Mouse (Mus musculus) MN1 (cell line): ENCODE data around the gene Gm13287.
"Not testable (repeated sequence)": the region's sequence is repeated elsewhere in the genome, so short reads cannot be mapped to it uniquely, and the experiment has no call there.

Source experiments
- DNase-seq: peaks from one replicate; pipeline ENCODE4 v3.0.0-alpha.2; 2016; ENCODE audit warnings: low spot score

Gm13287 gene

GRCm38 (mm10) chr4:88802954-88803353 lies at the start of gene Gm13287:
TSS of gene Gm13287 (plus strand) at chr4:88803254.
- DNase-seq: not testable (repeated sequence)

DNA sequence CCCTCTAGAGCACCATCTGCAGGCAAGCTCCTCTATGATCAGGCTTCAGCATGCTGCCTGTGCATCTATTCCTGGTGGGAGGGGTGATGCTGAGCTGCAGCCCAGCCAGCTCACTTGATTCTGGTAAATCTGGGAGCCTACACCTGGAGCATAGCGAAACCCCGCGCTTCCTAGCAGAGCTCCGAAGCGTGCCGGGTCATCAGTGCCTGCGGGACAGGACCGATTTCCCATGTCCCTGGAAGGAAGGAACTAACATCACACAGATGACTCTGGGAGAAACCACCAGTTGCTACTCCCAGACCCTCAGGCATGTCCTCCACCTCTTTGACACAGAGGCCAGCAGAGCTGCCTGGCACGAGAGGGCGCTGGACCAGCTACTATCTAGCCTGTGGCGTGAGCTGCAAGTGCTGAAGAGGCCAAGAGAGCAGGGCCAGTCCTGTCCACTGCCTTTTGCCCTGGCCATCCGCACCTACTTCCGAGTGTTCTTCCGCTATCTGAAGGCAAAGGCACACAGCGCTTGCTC lies 48.2 kb upstream of the Gm13287 start, which contains the start of gene Gm13271:
Gene Gm13271, plus strand, starts transcription at position 51 of the 523 bp plus-strand sequence.
- DNase-seq: not testable (repeated sequence)

- DNase-seq: peak; percentile 14
Measured at GRCm38 (mm10) chr4:88756581-88757513, 46.2 kb upstream of the Gm13287 start.

DNA sequence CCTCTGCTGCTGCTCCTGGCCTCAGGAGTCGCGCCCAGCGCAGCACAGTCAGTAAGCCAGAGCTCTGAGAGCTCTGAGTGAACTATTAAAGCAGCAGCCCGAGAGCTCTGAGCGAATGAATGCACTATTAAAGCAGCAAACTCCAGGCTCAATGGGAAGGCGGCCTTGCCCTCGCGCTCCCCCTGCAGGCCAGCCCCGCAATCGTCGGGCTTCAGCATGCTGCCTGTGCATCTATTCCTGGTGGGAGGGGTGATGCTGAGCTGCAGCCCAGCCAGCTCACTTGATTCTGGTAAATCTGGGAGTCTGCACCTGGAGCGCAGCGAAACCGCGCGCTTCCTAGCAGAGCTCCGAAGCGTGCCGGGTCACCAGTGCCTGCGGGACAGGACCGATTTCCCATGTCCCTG lies 45.4 kb upstream of the Gm13287 start:
- peak; percentile 91 for DNase-seq

DNA sequence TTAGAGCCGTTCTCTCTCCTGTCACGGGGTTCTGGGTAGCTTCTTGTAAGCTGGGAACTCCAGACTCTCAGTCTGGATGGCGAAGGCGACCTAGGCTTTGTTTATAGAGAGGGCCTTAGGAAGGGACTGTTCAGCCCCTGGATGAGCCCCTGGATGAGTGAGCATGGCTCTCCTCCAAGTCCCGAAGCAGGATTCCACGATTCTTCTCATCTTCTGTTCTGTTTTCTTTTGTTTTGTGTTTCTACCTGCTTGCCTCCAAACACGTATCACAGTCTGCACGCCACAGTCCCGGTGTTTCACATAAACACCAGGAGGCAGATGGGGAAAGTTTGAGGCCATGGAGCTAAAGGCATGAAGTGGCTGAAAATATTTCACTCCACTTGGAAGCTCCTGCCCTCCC lies 44.3 kb upstream of the Gm13287 start:
- DNase-seq: not testable (repeated sequence)

- DNase-seq: not testable (repeated sequence)
Measured at GRCm38 (mm10) chr4:88759610-88760268, 43.3 kb upstream of the Gm13287 start, which contains the start of gene Gm13283. TSS of gene Gm13283 (plus strand) at chr4:88760119.

DNA sequence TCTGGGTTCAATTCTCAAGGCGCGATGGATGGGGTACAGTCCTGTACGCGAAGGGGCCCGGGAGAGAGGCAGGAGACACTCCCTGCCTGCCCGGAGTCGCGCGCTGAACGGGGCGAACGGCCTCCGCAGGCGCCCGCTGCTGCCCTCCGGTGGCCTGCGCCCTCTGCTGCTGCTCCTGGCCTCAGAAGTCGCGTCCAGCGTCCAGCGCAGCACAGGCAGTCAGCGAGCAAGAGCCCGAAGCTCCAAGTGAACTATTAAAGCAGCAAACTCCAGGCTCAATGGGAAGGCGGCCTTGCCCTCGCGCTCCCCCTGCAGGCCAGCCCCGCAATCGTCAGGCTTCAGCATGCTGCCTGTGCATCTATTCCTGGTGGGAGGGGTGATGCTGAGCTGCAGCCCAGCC lies 42.6 kb upstream of the Gm13287 start:
- DNase-seq: peak; percentile 84

GRCm38 (mm10) chr4:88761776-88762175 lies 41.3 kb upstream of the Gm13287 start:
- not testable (repeated sequence) for DNase-seq

GRCm38 (mm10) chr4:88762341-88762740 lies 40.7 kb upstream of the Gm13287 start:
- DNase-seq: not testable (repeated sequence)

GRCm38 (mm10) chr4:88763384-88764018 lies 39.6 kb upstream of the Gm13287 start:
- DNase-seq: peak; percentile 80

DNA sequence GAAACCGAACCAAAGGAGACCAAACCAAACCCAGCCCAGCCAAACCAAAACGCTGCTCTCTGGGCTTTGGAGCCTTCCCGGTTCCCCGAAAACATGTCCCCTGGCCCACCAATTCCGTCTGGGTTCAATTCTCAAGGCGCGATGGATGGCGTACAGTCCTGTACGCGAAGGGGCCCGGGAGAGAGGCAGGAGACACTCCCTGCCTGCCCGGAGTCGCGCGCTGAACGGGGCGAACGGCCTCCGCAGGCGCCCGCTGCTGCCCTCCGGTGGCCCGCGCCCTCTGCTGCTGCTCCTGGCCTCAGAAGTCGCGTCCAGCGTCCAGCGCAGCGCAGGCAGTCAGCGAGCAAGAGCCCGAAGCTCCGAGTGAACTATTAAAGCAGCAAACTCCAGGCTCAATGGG lies 29.5 kb upstream of the Gm13287 start, which contains the start of gene Gm13290:
Gene Gm13290, plus strand, starts transcription at position 301 of the 400 bp plus-strand sequence.
- not testable (repeated sequence) for DNase-seq

DNA sequence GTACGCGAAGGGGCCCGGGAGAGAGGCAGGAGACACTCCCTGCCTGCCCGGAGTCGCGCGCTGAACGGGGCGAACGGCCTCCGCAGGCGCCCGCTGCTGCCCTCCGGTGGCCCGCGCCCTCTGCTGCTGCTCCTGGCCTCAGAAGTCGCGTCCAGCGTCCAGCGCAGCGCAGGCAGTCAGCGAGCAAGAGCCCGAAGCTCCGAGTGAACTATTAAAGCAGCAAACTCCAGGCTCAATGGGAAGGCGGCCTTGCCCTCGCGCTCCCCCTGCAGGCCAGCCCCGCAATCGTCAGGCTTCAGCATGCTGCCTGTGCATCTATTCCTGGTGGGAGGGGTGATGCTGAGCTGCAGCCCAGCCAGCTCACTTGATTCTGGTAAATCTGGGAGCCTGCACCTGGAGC lies 26.4 kb upstream of the Gm13287 start, which contains the start of gene Gm13289:
Gene Gm13289, plus strand, starts transcription at position 301 of the 400 bp plus-strand sequence.
- not testable (repeated sequence) for DNase-seq

DNA sequence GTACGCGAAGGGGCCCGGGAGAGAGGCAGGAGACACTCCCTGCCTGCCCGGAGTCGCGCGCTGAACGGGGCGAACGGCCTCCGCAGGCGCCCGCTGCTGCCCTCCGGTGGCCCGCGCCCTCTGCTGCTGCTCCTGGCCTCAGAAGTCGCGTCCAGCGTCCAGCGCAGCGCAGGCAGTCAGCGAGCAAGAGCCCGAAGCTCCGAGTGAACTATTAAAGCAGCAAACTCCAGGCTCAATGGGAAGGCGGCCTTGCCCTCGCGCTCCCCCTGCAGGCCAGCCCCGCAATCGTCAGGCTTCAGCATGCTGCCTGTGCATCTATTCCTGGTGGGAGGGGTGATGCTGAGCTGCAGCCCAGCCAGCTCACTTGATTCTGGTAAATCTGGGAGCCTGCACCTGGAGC lies 23.5 kb upstream of the Gm13287 start, which contains the start of gene Gm13272:
Gene Gm13272, plus strand, starts transcription at position 301 of the 400 bp plus-strand sequence.
- DNase-seq: not testable (repeated sequence)

GRCm38 (mm10) chr4:88780320-88780719 lies 22.7 kb upstream of the Gm13287 start:
- DNase-seq: not testable (repeated sequence)

GRCm38 (mm10) chr4:88781831-88782230 lies 21.2 kb upstream of the Gm13287 start, which contains the start of gene Ifnz:
TSS of gene Ifnz (plus strand) at chr4:88782131.
- DNase-seq: not testable (repeated sequence)

GRCm38 (mm10) chr4:88782335-88782734 lies 20.7 kb upstream of the Gm13287 start:
- not testable (repeated sequence) for DNase-seq

GRCm38 (mm10) chr4:88785409-88785808 lies 17.6 kb upstream of the Gm13287 start, which contains the start of gene Gm13276:
TSS of gene Gm13276 (plus strand) at chr4:88785709.
- not testable (repeated sequence) for DNase-seq

GRCm38 (mm10) chr4:88788402-88788801 lies 14.7 kb upstream of the Gm13287 start, which contains the start of gene Gm13277:
TSS of gene Gm13277 (plus strand) at chr4:88788632.
- DNase-seq: not testable (repeated sequence)

DNA sequence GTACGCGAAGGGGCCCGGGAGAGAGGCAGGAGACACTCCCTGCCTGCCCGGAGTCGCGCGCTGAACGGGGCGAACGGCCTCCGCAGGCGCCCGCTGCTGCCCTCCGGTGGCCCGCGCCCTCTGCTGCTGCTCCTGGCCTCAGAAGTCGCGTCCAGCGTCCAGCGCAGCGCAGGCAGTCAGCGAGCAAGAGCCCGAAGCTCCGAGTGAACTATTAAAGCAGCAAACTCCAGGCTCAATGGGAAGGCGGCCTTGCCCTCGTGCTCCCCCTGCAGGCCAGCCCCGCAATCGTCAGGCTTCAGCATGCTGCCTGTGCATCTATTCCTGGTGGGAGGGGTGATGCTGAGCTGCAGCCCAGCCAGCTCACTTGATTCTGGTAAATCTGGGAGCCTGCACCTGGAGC lies 11.8 kb upstream of the Gm13287 start, which contains the start of gene Gm13278:
Gene Gm13278, plus strand, starts transcription at position 301 of the 400 bp plus-strand sequence.
- not testable (repeated sequence) for DNase-seq

DNA sequence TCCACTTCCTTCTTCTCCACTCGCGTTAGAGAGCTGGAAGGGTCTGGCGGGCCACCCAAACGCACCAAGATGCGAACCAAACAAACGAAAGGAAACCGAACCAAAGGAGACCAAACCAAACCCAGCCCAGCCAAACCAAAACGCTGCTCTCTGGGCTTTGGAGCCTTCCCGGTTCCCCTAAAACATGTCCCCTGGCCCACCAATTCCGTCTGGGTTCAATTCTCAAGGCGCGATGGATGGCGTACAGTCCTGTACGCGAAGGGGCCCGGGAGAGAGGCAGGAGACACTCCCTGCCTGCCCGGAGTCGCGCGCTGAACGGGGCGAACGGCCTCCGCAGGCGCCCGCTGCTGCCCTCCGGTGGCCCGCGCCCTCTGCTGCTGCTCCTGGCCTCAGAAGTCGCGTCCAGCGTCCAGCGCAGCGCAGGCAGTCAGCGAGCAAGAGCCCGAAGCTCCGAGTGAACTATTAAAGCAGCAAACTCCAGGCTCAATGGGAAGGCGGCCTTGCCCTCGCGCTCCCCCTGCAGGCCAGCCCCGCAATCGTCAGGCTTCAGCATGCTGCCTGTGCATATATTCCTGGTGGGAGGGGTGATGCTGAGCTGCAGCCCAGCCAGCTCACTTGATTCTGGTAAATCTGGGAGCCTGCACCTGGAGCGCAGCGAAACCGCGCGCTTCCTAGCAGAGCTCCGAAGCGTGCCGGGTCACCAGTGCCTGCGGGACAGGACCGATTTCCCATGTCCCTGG lies 8.9 kb upstream of the Gm13287 start, which contains the start of gene Gm13275:
Gene Gm13275, plus strand, starts transcription at position 552 of the 740 bp plus-strand sequence.
- DNase-seq: not testable (repeated sequence)
